Mouse (Mus musculus) mesoderm, embryonic 11.5 days (tissue): Measurements from ENCODE around the gene Msi2.

Source experiments
- DNase-seq: peaks from one replicate; pipeline ENCODE4 v3.0.0-alpha.2; 2012; ENCODE audit warnings: low read depth, low spot score

Gene Msi2

DNA sequence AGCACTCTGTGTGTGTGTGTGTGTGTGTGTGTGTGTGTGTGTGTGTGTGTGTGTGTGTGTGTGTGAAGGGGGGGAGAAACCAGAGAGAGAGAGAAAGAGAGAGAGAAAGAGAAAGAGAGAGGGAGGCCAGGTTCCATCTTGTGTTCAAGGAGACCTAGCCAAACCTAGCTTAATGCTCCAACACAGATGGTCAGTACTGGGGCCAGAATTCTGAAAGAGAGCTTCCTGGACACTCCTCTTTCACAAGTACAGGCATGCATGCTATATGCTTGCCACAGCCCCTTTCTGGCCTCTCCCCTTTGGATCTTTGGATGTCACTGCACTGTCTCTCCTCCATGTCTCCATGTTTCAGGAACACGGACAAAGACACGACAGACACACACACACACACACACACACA, 41.7 kb downstream of the Msi2 start:
- DNase-seq: no peak

- no peak for DNase-seq
Observed at GRCm38 (mm10) chr11:88675526-88676353, 42.6 kb downstream of the Msi2 start.

DNA sequence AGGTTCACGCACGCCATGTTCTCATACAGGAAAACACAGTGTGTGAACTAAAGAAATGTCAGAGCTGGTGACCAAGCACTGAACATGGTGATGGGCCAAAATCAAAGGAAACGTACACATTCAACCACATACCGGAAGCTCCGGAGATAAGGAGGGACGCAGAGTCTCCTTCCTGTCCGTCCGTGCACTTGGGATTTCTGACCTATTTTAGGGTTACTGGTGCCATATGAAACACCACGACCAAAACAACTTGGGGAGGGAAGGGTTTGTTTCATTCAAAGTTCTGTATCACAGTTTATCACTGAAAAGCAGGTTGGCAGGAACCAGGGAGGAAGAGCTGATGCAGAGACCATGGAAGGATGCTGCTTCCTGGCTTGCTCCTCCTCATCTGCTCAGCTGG, 44.2 kb downstream of the Msi2 start:
- DNase-seq: no peak

DNA sequence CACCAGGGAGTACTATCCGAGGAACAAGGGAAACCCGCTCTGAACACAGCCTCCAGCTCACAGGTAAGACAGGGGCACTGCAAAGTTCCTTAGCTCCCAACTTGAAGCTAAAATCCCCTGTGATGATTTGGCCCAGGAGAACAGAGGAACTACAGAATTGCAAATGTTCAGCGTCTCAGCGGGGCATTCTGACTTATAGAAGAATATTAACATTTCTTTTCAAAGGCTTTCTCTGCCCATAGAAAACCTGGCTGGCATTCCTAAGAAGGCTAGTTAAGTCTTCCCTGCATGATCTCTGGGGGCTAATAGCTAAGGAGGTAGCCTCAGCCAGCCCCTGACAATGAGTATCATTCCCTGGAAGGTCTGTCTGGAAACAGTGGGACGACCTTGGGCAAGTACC, 47.4 kb downstream of the Msi2 start:
- no peak for DNase-seq

- no peak for DNase-seq
Observed at GRCm38 (mm10) chr11:88669106-88669505, 49.2 kb downstream of the Msi2 start.

DNA sequence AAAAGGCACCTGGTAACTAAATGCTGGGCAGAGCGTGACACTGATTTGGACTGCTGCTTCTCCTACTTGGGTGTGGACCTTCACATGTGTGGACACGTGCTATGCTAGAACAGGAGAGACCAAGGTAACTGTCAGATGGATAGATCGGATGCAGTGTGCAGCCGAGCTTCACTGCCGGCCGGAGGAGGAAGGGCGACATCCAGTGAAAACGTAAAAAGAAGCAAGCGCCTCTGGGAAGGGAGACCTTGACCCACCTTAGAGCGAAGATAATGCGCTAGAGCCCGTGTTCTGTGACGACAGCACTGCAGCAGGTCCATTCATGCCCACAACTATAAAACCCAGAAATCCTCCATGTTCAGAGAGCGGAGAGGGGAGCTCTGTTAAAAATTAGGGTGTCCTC, 50.0 kb downstream of the Msi2 start:
- DNase-seq: no peak

DNA sequence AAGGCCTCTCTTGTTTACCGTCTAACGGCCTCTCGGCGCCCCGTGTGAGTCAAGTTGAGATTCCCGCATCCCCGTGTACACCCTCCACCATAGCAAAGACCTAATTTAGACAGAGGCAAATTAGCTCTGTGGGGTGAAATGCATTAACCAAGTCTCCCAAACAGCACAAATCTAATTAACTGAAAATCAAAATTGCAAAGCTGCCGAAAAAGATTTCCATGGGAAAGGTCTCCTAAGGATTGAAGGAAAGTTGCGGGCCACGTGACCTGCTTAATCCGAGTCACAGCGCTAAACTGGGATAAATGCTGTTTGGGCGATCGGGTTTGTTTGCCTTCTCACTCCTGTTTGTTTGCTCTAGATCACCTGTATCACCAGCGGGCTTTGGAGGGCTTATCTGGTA, 52.5 kb downstream of the Msi2 start:
- DNase-seq: no peak

GRCm38 (mm10) chr11:88661444-88662180, 56.7 kb downstream of the Msi2 start:
- no peak for DNase-seq

GRCm38 (mm10) chr11:88660404-88660803, 57.9 kb downstream of the Msi2 start:
- DNase-seq: no peak

DNA sequence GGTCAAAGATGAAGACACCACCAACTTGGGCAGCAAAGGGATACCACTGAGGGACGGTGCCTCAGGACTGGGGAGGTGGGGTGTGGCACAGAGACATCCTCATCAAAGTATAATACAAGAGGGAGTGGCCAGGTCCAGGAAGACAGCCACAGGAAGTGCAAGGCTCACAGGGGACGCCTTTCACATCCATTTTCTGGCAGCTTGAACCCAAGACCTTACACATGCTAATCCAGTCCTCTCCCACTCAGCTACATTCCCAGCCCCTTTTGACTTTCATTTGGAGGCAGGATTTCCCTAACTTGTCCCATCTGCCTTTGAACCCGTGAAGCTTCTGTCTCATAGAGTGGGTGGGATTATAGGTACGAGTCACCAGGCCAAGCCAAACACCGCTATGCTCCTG, 59.4 kb downstream of the Msi2 start:
- no peak for DNase-seq

DNA sequence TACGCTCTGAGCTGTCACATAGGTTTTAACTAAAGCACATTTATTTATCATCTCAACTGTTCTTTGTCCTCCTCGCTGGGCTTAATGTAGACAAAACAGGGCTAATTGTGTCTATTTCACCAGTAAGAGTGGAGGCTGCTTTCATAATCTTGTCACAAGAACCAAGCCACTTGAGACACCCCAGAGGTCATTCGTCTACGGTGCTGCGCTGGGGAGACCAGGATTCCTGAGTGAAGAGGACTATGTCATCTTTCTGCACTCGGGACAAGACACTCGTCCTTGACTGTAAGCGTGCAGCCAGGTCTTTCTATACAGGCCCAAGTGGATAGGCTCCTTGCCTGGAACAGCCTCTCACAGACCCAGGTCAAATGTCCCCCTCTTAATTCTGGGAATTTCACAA, 62.5 kb downstream of the Msi2 start:
- DNase-seq: no peak

GRCm38 (mm10) chr11:88655214-88655566, 63.1 kb downstream of the Msi2 start:
- no peak for DNase-seq

- no peak for DNase-seq
Observed at GRCm38 (mm10) chr11:88654391-88655213, 63.7 kb downstream of the Msi2 start.

GRCm38 (mm10) chr11:88650275-88650674, 68.0 kb downstream of the Msi2 start:
- no peak for DNase-seq

DNA sequence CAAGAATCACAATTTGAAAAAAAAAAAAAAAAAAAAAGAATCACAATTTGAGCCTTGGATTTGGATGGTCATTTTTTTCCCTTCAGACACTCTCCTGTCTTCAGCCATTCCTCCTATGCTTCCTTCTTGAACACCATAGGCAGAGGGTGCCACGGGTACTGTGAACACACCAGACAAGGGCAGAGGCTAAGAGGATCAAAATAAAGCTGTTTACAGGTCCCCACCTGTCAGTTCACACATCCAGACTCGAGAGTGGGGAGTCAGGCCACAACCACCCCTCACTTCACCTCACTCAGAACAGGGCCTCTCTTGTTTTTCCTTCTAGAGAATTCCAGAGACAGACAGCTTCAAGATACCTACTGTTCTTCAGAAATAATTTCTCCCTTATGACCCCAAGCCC, 69.3 kb downstream of the Msi2 start:
- no peak for DNase-seq

GRCm38 (mm10) chr11:88648407-88648806, 69.9 kb downstream of the Msi2 start:
- peak; percentile 51 for DNase-seq

- DNase-seq: no peak
Observed at GRCm38 (mm10) chr11:88646493-88646892, 71.8 kb downstream of the Msi2 start.

GRCm38 (mm10) chr11:88645821-88646220, 72.5 kb downstream of the Msi2 start:
- no peak for DNase-seq

DNA sequence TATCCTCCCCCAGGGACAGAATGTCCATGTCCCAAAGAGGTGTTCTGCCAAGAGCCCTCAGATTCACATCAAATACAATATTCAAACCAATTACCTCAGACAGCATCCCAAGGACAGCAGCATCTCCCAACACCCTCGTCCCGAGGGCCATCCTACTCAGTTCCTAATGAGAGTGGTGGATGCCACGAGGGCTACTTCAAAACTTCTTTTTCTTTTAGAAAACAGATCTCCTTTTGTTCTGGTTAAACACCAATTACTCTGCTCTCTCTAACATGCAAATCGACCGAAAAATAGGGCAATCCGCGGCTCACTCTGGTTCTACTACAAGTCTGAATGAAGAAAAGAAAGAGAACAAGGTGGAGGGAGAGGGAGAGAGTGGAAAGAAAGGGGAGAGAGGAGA, 73.6 kb downstream of the Msi2 start:
- no peak for DNase-seq

- no peak for DNase-seq
Observed at GRCm38 (mm10) chr11:88639862-88640261, 78.5 kb downstream of the Msi2 start.

DNA sequence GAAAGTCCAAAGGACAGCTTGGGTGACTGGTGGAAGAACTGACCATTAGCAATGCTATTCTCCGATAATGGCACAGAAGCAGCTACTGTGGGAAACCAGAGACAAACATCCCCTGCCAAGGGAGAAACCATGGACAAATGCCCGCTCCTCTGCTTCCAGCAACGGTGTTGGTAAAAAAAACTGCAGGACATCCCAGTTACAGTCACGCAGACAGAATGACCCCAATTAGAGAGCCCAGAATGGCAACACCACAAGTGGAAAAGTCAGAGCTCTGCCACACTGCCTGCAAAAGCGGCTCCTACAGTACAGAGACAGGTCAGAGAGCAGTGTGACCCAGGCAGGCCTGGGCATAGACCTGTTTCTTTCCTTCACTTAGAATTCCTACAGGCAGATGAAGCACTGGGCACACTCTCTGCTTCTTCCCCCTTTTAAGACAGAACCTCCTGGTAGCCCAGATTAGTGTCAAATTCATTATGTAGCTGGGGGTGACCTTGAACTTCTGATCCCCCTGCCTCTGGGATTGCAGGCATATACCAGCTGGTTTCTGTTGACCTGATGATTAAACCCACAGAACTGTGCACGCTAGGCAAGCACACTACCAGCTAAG, 79.3 kb downstream of the Msi2 start:
- no peak for DNase-seq

- no peak for DNase-seq
Observed at GRCm38 (mm10) chr11:88638254-88638653, 80.1 kb downstream of the Msi2 start.
